Mouse (Mus musculus) hindbrain, embryonic 15.5 days (tissue): ENCODE measurements around the gene Nr2e1. TPM values are rescaled to one million over a fixed set of nuclear protein-coding genes. Genes with fewer than 3 reads are reported as not detected.

Source experiments
- ATAC-seq: fragments of 200-750 bp; cut with Nextera tagmentation; 2 replicates; pipeline ENCODE4 v1.8.0; 2017; ENCODE audit warnings: low read depth, moderate number of reproducible peaks, moderate TSS enrichment; ENCODE audit not compliant: low FRiP score
- H3K27ac ChIP-seq: fragments of 300-500 bp; sonication (generic); replicated peaks from 2 replicates; pipeline ENCODE4 v1.5.1; 2015; ENCODE audit warnings: mild to moderate bottlenecking, inconsistent platforms
- H3K27me3 ChIP-seq: fragments of 300-500 bp; sonication (generic); 2 replicates; pipeline ENCODE4 v1.6.1; 2015; ENCODE audit warnings: control low read depth, inconsistent platforms
- H3K36me3 ChIP-seq: fragments of 300-500 bp; sonication (generic); 2 replicates; pipeline ENCODE4 v1.6.1; 2015; ENCODE audit warnings: control low read depth, inconsistent platforms
- H3K4me1 ChIP-seq: fragments of 300-500 bp; sonication (generic); replicated peaks from 2 replicates; pipeline ENCODE4 v1.6.1; 2015; ENCODE audit warnings: control low read depth, inconsistent platforms
- H3K4me2 ChIP-seq: fragments of 300-500 bp; sonication (generic); 2 replicates; pipeline ENCODE4 v1.6.1; 2015; ENCODE audit warnings: moderate library complexity, mild to moderate bottlenecking, inconsistent platforms
- H3K4me3 ChIP-seq: fragments of 300-500 bp; sonication (generic); 2 replicates; pipeline ENCODE4 v1.5.1; 2015; ENCODE audit warnings: mild to moderate bottlenecking, inconsistent platforms
- H3K9ac ChIP-seq: fragments of 300-500 bp; sonication (generic); 2 replicates; pipeline ENCODE4 v1.6.1; 2015; ENCODE audit warnings: inconsistent platforms
- H3K9me3 ChIP-seq: fragments of 300-500 bp; sonication (generic); 2 replicates; pipeline ENCODE4 v1.6.1; 2016; ENCODE audit warnings: control low read depth, inconsistent platforms
- WGBS: fragments of 180-500 bp; shearing (Covaris S2); methylation state at CpG from one replicate; pipeline ENCODE4 v1.1.7; 2015; 5-methylcytosine and 5-hydroxymethylcytosine counted together
- polyA plus RNA-seq: library from polyadenylated mRNA; unstranded; fragments of >200 nt; fragmentation: Nextera tagmentation; extraction: Ambion mirVana; gene quantifications from 2 replicates; pipeline ENCODE4 v1.2.1, GENCODE M21; 2015

Gene Nr2e1
- polyA plus RNA-seq, 1 experiment from 2014 or later: 0.87 TPM

- Histone ChIP-seq H3K9ac (no peak overlapping the region), H3K27ac (no peak overlapping the region), H3K36me3 (no peaks in the 10 kb centered on the region), H3K4me2 (no peak overlapping the region), H3K9me3 (no peaks in the 10 kb centered on the region), H3K4me1 (no peaks in the 10 kb centered on the region), H3K4me3 (no peak overlapping the region), H3K27me3 (peaks cover 37% of the 10 kb centered on the region)
- ATAC-seq: no peak
- 58% methylated on average over 2 of the region's 2 CpGs for WGBS
Measured at GRCm38 (mm10) chr10:42604874-42605273, 21.4 kb upstream of the Nr2e1 start.

- H3K9ac ChIP-seq: no peak overlapping the region
- H3K27ac ChIP-seq: no peak overlapping the region
- H3K27me3 ChIP-seq: peaks cover 25% of the 10 kb centered on the region
- ATAC-seq: no peak
- H3K4me2 ChIP-seq: no peak overlapping the region
- H3K36me3 ChIP-seq: no peaks in the 10 kb centered on the region
- no peaks in the 10 kb centered on the region for H3K9me3 ChIP-seq
- WGBS: 22% methylated on average over 10 of the region's 10 CpGs
- no peak overlapping the region for H3K4me3 ChIP-seq
- no peaks in the 10 kb centered on the region for H3K4me1 ChIP-seq
Measured at GRCm38 (mm10) chr10:42601556-42601955, 18.1 kb upstream of the Nr2e1 start.

GRCm38 (mm10) chr10:42598615-42599014 lies 15.2 kb upstream of the Nr2e1 start:
- Histone ChIP-seq H3K4me3 (no peak overlapping the region), H3K9me3 (no peaks in the 10 kb centered on the region), H3K27me3 (peaks cover 49% of the 10 kb centered on the region), H3K9ac (no peak overlapping the region), H3K27ac (no peak overlapping the region), H3K4me2 (no peak overlapping the region), H3K36me3 (no peaks in the 10 kb centered on the region), H3K4me1 (no peaks in the 10 kb centered on the region)
- no peak for ATAC-seq
- 85% methylated on average over 8 of the region's 8 CpGs for WGBS

GRCm38 (mm10) chr10:42593201-42593600 lies 9.8 kb upstream of the Nr2e1 start:
- H3K4me2 ChIP-seq: no peak overlapping the region
- 18% methylated on average over 7 of the region's 7 CpGs for WGBS
- H3K27ac ChIP-seq: no peak overlapping the region
- no peak overlapping the region for H3K4me3 ChIP-seq
- H3K4me1 ChIP-seq: peaks cover 6% of the 10 kb centered on the region
- no peak overlapping the region for H3K9ac ChIP-seq
- H3K9me3 ChIP-seq: no peaks in the 10 kb centered on the region
- H3K36me3 ChIP-seq: no peaks in the 10 kb centered on the region
- H3K27me3 ChIP-seq: peaks cover 90% of the 10 kb centered on the region
- ATAC-seq: no peak

GRCm38 (mm10) chr10:42591993-42592686 lies 8.7 kb upstream of the Nr2e1 start:
- Histone ChIP-seq H3K4me3 (peak overlapping the region; percentile 21), H3K4me1 (peaks cover 6% of the 10 kb centered on the region), H3K9me3 (no peaks in the 10 kb centered on the region), H3K36me3 (no peaks in the 10 kb centered on the region), H3K27ac (no peak overlapping the region), H3K4me2 (peak overlapping the region; percentile 51), H3K9ac (no peak overlapping the region), H3K27me3 (peaks cover 92% of the 10 kb centered on the region)
- WGBS: under 1% methylated on average over 25 of the region's 25 CpGs
- ATAC-seq: no peak

- no peak overlapping the region for H3K9ac ChIP-seq
- H3K27ac ChIP-seq: no peak overlapping the region
- no peaks in the 10 kb centered on the region for H3K9me3 ChIP-seq
- H3K27me3 ChIP-seq: peaks cover 93% of the 10 kb centered on the region
- peaks cover 6% of the 10 kb centered on the region for H3K4me1 ChIP-seq
- peak overlapping the region; percentile 21 for H3K4me3 ChIP-seq
- no peaks in the 10 kb centered on the region for H3K36me3 ChIP-seq
- whole genome bisulfite sequencing: under 1% methylated on average over 67 of the region's 67 CpGs
- ATAC-seq: no peak
- peak overlapping the region; percentile 51 for H3K4me2 ChIP-seq
Measured at GRCm38 (mm10) chr10:42591185-42591992, 8.0 kb upstream of the Nr2e1 start.

GRCm38 (mm10) chr10:42590261-42591184 lies 7.1 kb upstream of the Nr2e1 start:
- H3K36me3 ChIP-seq: no peaks in the 10 kb centered on the region
- no peak for ATAC-seq
- peaks cover 93% of the 10 kb centered on the region for H3K27me3 ChIP-seq
- H3K4me3 ChIP-seq: no peak overlapping the region
- under 1% methylated on average over 19 of the region's 19 CpGs for WGBS
- H3K27ac ChIP-seq: no peak overlapping the region
- peaks cover 6% of the 10 kb centered on the region for H3K4me1 ChIP-seq
- no peaks in the 10 kb centered on the region for H3K9me3 ChIP-seq
- H3K4me2 ChIP-seq: no peak overlapping the region
- no peak overlapping the region for H3K9ac ChIP-seq

- peaks cover 8% of the 10 kb centered on the region for H3K4me1 ChIP-seq
- WGBS: 3% methylated on average over 5 of the region's 5 CpGs
- no peak overlapping the region for H3K27ac ChIP-seq
- H3K4me2 ChIP-seq: no peak overlapping the region
- H3K9ac ChIP-seq: no peak overlapping the region
- ATAC-seq: no peak
- H3K9me3 ChIP-seq: no peaks in the 10 kb centered on the region
- no peaks in the 10 kb centered on the region for H3K36me3 ChIP-seq
- H3K27me3 ChIP-seq: peaks cover 94% of the 10 kb centered on the region
- H3K4me3 ChIP-seq: no peak overlapping the region
Measured at GRCm38 (mm10) chr10:42589505-42589904, 6.1 kb upstream of the Nr2e1 start.

- Histone ChIP-seq H3K4me1 (peaks cover 20% of the 10 kb centered on the region), H3K27ac (no peak overlapping the region), H3K9me3 (no peaks in the 10 kb centered on the region), H3K36me3 (no peaks in the 10 kb centered on the region), H3K4me3 (no peak overlapping the region), H3K4me2 (no peak overlapping the region), H3K27me3 (peaks cover 88% of the 10 kb centered on the region), H3K9ac (no peak overlapping the region)
- 1% methylated on average over 8 of the region's 8 CpGs for WGBS
- ATAC-seq: no peak
Measured at GRCm38 (mm10) chr10:42587961-42588750, 4.7 kb upstream of the Nr2e1 start.

GRCm38 (mm10) chr10:42585596-42586305 lies 2.3 kb upstream of the Nr2e1 start:
- no peak for ATAC-seq
- H3K36me3 ChIP-seq: no peaks in the 10 kb centered on the region
- no peaks in the 10 kb centered on the region for H3K9me3 ChIP-seq
- no peak overlapping the region for H3K4me2 ChIP-seq
- 3% methylated on average over 22 of the region's 22 CpGs for WGBS
- H3K4me3 ChIP-seq: no peak overlapping the region
- H3K4me1 ChIP-seq: peaks cover 19% of the 10 kb centered on the region
- no peak overlapping the region for H3K9ac ChIP-seq
- no peak overlapping the region for H3K27ac ChIP-seq
- H3K27me3 ChIP-seq: peaks cover 81% of the 10 kb centered on the region

GRCm38 (mm10) chr10:42585156-42585555 lies 1.7 kb upstream of the Nr2e1 start:
- Histone ChIP-seq H3K4me3 (no peak overlapping the region), H3K4me1 (peaks cover 19% of the 10 kb centered on the region)
- 1% methylated on average over 8 of the region's 8 CpGs for WGBS

More at GRCm38 (mm10) chr10:42585156-42585555, 1.7 kb upstream of the Nr2e1 start:
- no peak overlapping the region for H3K9ac ChIP-seq
- no peak for ATAC-seq
- H3K27ac ChIP-seq: no peak overlapping the region
- H3K27me3 ChIP-seq: peaks cover 82% of the 10 kb centered on the region
- no peaks in the 10 kb centered on the region for H3K9me3 ChIP-seq
- H3K4me2 ChIP-seq: no peak overlapping the region
- H3K36me3 ChIP-seq: no peaks in the 10 kb centered on the region
